Comparison of ENCODE assay signal across 9 mouse cellular contexts in the genomic region with DNA sequence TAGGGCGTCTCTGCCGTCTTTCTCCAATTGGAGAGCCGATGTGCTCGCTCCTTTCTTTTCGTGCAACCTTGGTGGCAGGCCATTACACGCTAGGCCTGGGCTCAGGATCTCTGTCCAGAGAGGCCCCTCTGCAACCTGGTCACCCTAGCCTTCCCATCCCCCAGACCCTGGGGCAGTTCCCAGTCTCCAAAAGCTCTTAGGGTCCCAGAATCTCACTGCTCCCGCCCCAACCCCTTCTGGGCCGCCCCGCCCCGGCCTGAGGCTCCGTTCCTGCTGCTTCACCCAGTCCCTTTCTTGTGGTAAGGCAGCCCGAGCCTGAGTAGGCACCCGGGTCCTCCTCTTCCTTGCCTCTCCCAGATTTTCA. TPM values are rescaled to one million over a fixed set of nuclear protein-coding genes. Genes with fewer than 3 reads are reported as not detected.
DNase-seq lines count a peak whose midpoint lies in the region; ATAC-seq and TF ChIP-seq lines count a peak whose summit lies in the region.
"Had no signal": no experiment of that assay in that cellular context is flagged by ENCODE, and none has a peak within 500 bp of the region (broad histone marks: within the 10 kb centered on the region; RNA-seq: fewer than 3 reads in every experiment).

No protein-coding gene starts in this region.

- no peak overlapping the region for H3K27ac ChIP-seq in kidney, embryonic 15.5 days
- no peak overlapping the region for H3K27ac ChIP-seq in ES-Bruce4 (ENCODE audit: insufficient read depth, low read length)
- no peak overlapping the region for H3K27ac ChIP-seq in limb, embryonic 13.5 days

- TF ChIP-seq EP300 in ES-Bruce4 (IDR thresholded peaks at IDR 0.05; ENCODE audit: insufficient read depth, low read depth, low read length): 0 out of 2 replicates have a peak, but pooled peaks have one; percentile 32

- peaks cover 96% of the 10 kb centered on the region for H3K27me3 ChIP-seq in kidney, embryonic 15.5 days
- H3K27me3 ChIP-seq in ES-Bruce4 (ENCODE audit: control insufficient read depth, insufficient read depth, low read length, poor library complexity, severe bottlenecking): peaks cover 3% of the 10 kb centered on the region
- peaks cover 95% of the 10 kb centered on the region for H3K27me3 ChIP-seq in limb, embryonic 13.5 days

- TF ChIP-seq POLR2A in ES-Bruce4 (IDR thresholded peaks at IDR 0.05; ENCODE audit: insufficient read depth, low read length): no peak

- no peaks in the 10 kb centered on the region for H3K36me3 ChIP-seq in kidney, embryonic 15.5 days
- H3K36me3 ChIP-seq in ES-Bruce4 (ENCODE audit: control insufficient read depth, insufficient read depth, low read length, poor library complexity, severe bottlenecking): no peaks in the 10 kb centered on the region
- H3K36me3 ChIP-seq in limb, embryonic 13.5 days: no peaks in the 10 kb centered on the region

- no peak for ATAC-seq in CD4-positive, CD25-positive, alpha-beta regulatory T cell, adult 4 months
- no peak for ATAC-seq in kidney, embryonic 15.5 days (replicated peaks; ENCODE audit: low FRiP score)
- no peak for ATAC-seq in limb, embryonic 13.5 days (ENCODE audit: low FRiP score, low read depth)
- no peak for ATAC-seq in erythroid progenitor cell, adult 5-6 weeks (replicated peaks; ENCODE audit: low FRiP score, poor library complexity, severe bottlenecking)

- peaks cover 52% of the 10 kb centered on the region for H3K4me1 ChIP-seq in kidney, embryonic 15.5 days
- peaks cover 2% of the 10 kb centered on the region for H3K4me1 ChIP-seq in ES-Bruce4 (ENCODE audit: control insufficient read depth, insufficient read depth, low read length)
- H3K4me1 ChIP-seq in limb, embryonic 13.5 days: peaks cover 41% of the 10 kb centered on the region

- peak overlapping the region; percentile 72 for H3K4me2 ChIP-seq in kidney, embryonic 15.5 days
- peak overlapping the region; percentile 69 for H3K4me2 ChIP-seq in limb, embryonic 13.5 days (replicated peaks)

- DNase-seq in CD4-positive, CD25-positive, alpha-beta regulatory T cell, adult 2 months (ENCODE audit: low read depth, low spot score): peak; percentile 31
- DNase-seq in kidney, adult 8-10 months: no peak
- no peak for DNase-seq in layer of hippocampus, adult 9-10 months (ENCODE audit: low spot score)

- 9% methylated on average over 13 of the region's 13 CpGs for WGBS in kidney, embryonic 15.5 days
- 4% methylated on average over 13 of the region's 13 CpGs for WGBS in limb, embryonic 13.5 days

- H3K9ac ChIP-seq in kidney, embryonic 15.5 days: no peak overlapping the region
- peak overlapping the region; percentile 90 for H3K9ac ChIP-seq in ES-Bruce4 (ENCODE audit: low read depth, poor library complexity, severe bottlenecking)
- H3K9ac ChIP-seq in limb, embryonic 13.5 days: no peak overlapping the region; the same call in 1 of the 2 replicates

- H3K4me3 ChIP-seq in kidney, embryonic 15.5 days (replicated peaks): peak overlapping the region; percentile 44
- peak overlapping the region; percentile 73 for H3K4me3 ChIP-seq in ES-Bruce4 (ENCODE audit: low read depth, low read length)
- H3K4me3 ChIP-seq in limb, embryonic 13.5 days: peak overlapping the region; percentile 46
- H3K4me3 ChIP-seq: erythroblast, embryonic 14.5 days had no signal

- no peak for TF ChIP-seq CTCF in ES-Bruce4 (IDR thresholded peaks at IDR 0.05; ENCODE audit: low read depth, low read length)

- no peaks in the 10 kb centered on the region for H3K9me3 ChIP-seq in kidney, embryonic 15.5 days (replicated peaks)
- no peaks in the 10 kb centered on the region for H3K9me3 ChIP-seq in ES-Bruce4 (replicated peaks; ENCODE audit: control insufficient read depth, insufficient read depth, low read length, poor library complexity, severe bottlenecking)
- no peaks in the 10 kb centered on the region for H3K9me3 ChIP-seq in limb, embryonic 13.5 days

RNA-seq across cellular contexts. Expression of gene Sp6, which starts 6.1 kb away (rescaled TPM):
- 1 to 10 TPM; 1.7 to 3.0 TPM for polyA plus RNA-seq in CD4-positive, CD25-positive, alpha-beta regulatory T cell, adult 4 months (2017; shearing (Covaris generic))
- 1.4 and 1.5 TPM in 2 replicates for polyA plus RNA-seq in kidney, embryonic 15.5 days (2015; fragmentation: Nextera tagmentation; extraction: Ambion mirVana)
- polyA plus RNA-seq in ES-Bruce4 (2011; ENCODE audit: insufficient read depth, insufficient read length, low read depth, missing spikeins): 12.4 and 13.5 TPM in 2 replicates
- 3.6 and 4.3 TPM in 2 replicates for polyA plus RNA-seq in limb, embryonic 13.5 days (2015; fragmentation: Nextera tagmentation; extraction: Ambion mirVana)
- total RNA-seq in erythroid progenitor cell, adult 5-6 weeks (2015; ENCODE audit: low replicate concordance): not detected in 2 replicates
- total RNA-seq in erythroid progenitor cell, adult 5-6 weeks (2017; ENCODE audit: low replicate concordance): not detected in 2 replicates
- polyA plus RNA-seq: erythroblast, embryonic 14.5 days had no signal

RNA-seq across cellular contexts. Expression of gene Scrn2, which starts 10.4 kb away (rescaled TPM):
- polyA plus RNA-seq in CD4-positive, CD25-positive, alpha-beta regulatory T cell, adult 4 months (2017; shearing (Covaris generic)): 10 to 100 TPM in 1 of 2 experiments, 1 to 10 TPM in 1; 7.3 to 14.8 TPM
- polyA plus RNA-seq in kidney, embryonic 15.5 days (2015; fragmentation: Nextera tagmentation; extraction: Ambion mirVana): 38.2 and 38.8 TPM in 2 replicates
- 6.8 and 7.4 TPM in 2 replicates for polyA plus RNA-seq in ES-Bruce4 (2011; ENCODE audit: insufficient read depth, insufficient read length, low read depth, missing spikeins)
- 27.2 and 27.7 TPM in 2 replicates for polyA plus RNA-seq in limb, embryonic 13.5 days (2015; fragmentation: Nextera tagmentation; extraction: Ambion mirVana)
- not detected in 2 replicates for total RNA-seq in erythroid progenitor cell, adult 5-6 weeks (2015; ENCODE audit: low replicate concordance)
- not detected in 2 replicates for total RNA-seq in erythroid progenitor cell, adult 5-6 weeks (2017; ENCODE audit: low replicate concordance)

RNA-seq across cellular contexts. Expression of gene Lrrc46, which starts 21.9 kb away (rescaled TPM):
- not detected for polyA plus RNA-seq in CD4-positive, CD25-positive, alpha-beta regulatory T cell, adult 4 months (2017; shearing (Covaris generic))
- 1.0 and 1.5 TPM in 2 replicates for polyA plus RNA-seq in kidney, embryonic 15.5 days (2015; fragmentation: Nextera tagmentation; extraction: Ambion mirVana)
- polyA plus RNA-seq in ES-Bruce4 (2011; ENCODE audit: insufficient read depth, insufficient read length, low read depth, missing spikeins): 1.5 and 2.4 TPM in 2 replicates
- polyA plus RNA-seq in limb, embryonic 13.5 days (2015; fragmentation: Nextera tagmentation; extraction: Ambion mirVana): 0.92 and 0.98 TPM in 2 replicates
- not detected in 2 replicates for total RNA-seq in erythroid progenitor cell, adult 5-6 weeks (2015; ENCODE audit: low replicate concordance)
- total RNA-seq in erythroid progenitor cell, adult 5-6 weeks (2017; ENCODE audit: low replicate concordance): not detected in 2 replicates
- polyA plus RNA-seq: erythroblast, embryonic 14.5 days had no signal

RNA-seq across cellular contexts. Expression of gene Mrpl10, which starts 22.0 kb away (rescaled TPM):
- 10 to 100 TPM; 60.9 to 82.9 TPM for polyA plus RNA-seq in CD4-positive, CD25-positive, alpha-beta regulatory T cell, adult 4 months (2017; shearing (Covaris generic))
- polyA plus RNA-seq in kidney, embryonic 15.5 days (2015; fragmentation: Nextera tagmentation; extraction: Ambion mirVana): 90.0 and 91.3 TPM in 2 replicates
- 62.6 and 67.1 TPM in 2 replicates for polyA plus RNA-seq in ES-Bruce4 (2011; ENCODE audit: insufficient read depth, insufficient read length, low read depth, missing spikeins)
- 81.9 and 83.2 TPM in 2 replicates for polyA plus RNA-seq in limb, embryonic 13.5 days (2015; fragmentation: Nextera tagmentation; extraction: Ambion mirVana)
- total RNA-seq in erythroid progenitor cell, adult 5-6 weeks (2015; ENCODE audit: low replicate concordance): 5.0 and 15.5 TPM in 2 replicates
- total RNA-seq in erythroid progenitor cell, adult 5-6 weeks (2017; ENCODE audit: low replicate concordance): 4.6 and 5.3 TPM in 2 replicates

RNA-seq across cellular contexts. Expression of gene Osbpl7, which starts 31.1 kb away (rescaled TPM):
- 10 to 100 TPM; 24.9 to 46.4 TPM for polyA plus RNA-seq in CD4-positive, CD25-positive, alpha-beta regulatory T cell, adult 4 months (2017; shearing (Covaris generic))
- 8.8 and 12.7 TPM in 2 replicates for polyA plus RNA-seq in kidney, embryonic 15.5 days (2015; fragmentation: Nextera tagmentation; extraction: Ambion mirVana)
- 8.3 and 9.1 TPM in 2 replicates for polyA plus RNA-seq in ES-Bruce4 (2011; ENCODE audit: insufficient read depth, insufficient read length, low read depth, missing spikeins)
- polyA plus RNA-seq in limb, embryonic 13.5 days (2015; fragmentation: Nextera tagmentation; extraction: Ambion mirVana): 8.9 and 10.1 TPM in 2 replicates
- total RNA-seq in erythroid progenitor cell, adult 5-6 weeks (2015; ENCODE audit: low replicate concordance): 1.3 and 2.9 TPM in 2 replicates
- 1.4 and 22.7 TPM in 2 replicates for total RNA-seq in erythroid progenitor cell, adult 5-6 weeks (2017; ENCODE audit: low replicate concordance)
